Mouse (Mus musculus): Measurements from ENCODE around the gene Ddc. TPM values are rescaled to one million over a fixed set of nuclear protein-coding genes. Genes with fewer than 3 reads are reported as not detected.

Ddc gene
- polyA plus RNA-seq, 1 experiment, result 0.48 TPM

- H3K79me2 ChIP-seq (ENCODE audit: control insufficient read depth, insufficient read depth), result no peaks in the 10 kb centered on the region
- H3ac ChIP-seq (ENCODE audit: control insufficient read depth, insufficient read length, low read depth), result no peak overlapping the region
- H3K79me3 ChIP-seq (ENCODE audit: low read depth), result no peaks in the 10 kb centered on the region
- H3K27me3 ChIP-seq (ENCODE audit: control insufficient read depth, insufficient read depth, insufficient read length), result no peaks in the 10 kb centered on the region
- no peak for TF ChIP-seq MAX (IDR thresholded peaks at IDR 0.05)
- no peak for TF ChIP-seq CTCF (IDR thresholded peaks at IDR 0.05; ENCODE audit: control insufficient read depth, insufficient read depth, insufficient read length)
- TF ChIP-seq FOSL1 (IDR thresholded peaks at IDR 0.05; ENCODE audit: insufficient read depth, low read length, poor library complexity, severe bottlenecking), result no peak
- no peak for TF ChIP-seq CEBPB (IDR thresholded peaks at IDR 0.05; ENCODE audit: low read depth)
- TF ChIP-seq MYOG (IDR thresholded peaks at IDR 0.05; ENCODE audit: control insufficient read depth, extremely low read depth, insufficient read length), result no peak
- H3K36me3 ChIP-seq (ENCODE audit: control insufficient read depth, insufficient read depth), result no peaks in the 10 kb centered on the region
- H3K4me3 ChIP-seq (ENCODE audit: insufficient read depth, poor library complexity, severe bottlenecking), result no peak overlapping the region
Measured at GRCm38 (mm10) chr11:11901509-11901908, 3.6 kb upstream of the Ddc start.

DNA sequence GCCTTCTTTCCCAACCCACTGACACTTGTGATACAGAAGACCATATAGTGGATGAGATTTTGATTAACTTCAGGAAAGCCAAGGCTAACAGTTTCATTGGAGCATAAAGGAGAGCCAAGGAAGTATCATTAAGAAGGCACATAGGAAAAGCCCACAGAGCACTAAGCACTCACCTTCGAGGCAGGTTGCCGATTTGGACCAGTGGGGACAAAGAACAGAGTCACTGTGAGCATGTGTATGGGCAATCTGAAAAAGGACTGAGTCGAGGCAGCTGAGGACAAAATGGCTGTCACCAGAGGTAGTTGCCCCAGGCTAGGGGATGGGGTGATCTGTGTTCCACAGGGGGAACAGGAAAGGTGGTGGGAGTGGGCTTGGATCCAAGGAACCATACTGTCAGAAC, 552 bp upstream of the Ddc start:
- Histone ChIP-seq H3ac (ENCODE audit: control insufficient read depth, insufficient read length, low read depth) (no peak overlapping the region), H3K36me3 (ENCODE audit: control insufficient read depth, insufficient read depth) (no peaks in the 10 kb centered on the region), H3K4me3 (ENCODE audit: insufficient read depth, poor library complexity, severe bottlenecking) (no peak overlapping the region), H3K79me2 (ENCODE audit: control insufficient read depth, insufficient read depth) (no peaks in the 10 kb centered on the region), H3K27me3 (ENCODE audit: control insufficient read depth, insufficient read depth, insufficient read length) (no peaks in the 10 kb centered on the region), H3K79me3 (ENCODE audit: low read depth) (no peaks in the 10 kb centered on the region)
- TF ChIP-seq CTCF (IDR thresholded peaks at IDR 0.05; ENCODE audit: control insufficient read depth, insufficient read depth, insufficient read length), result no peak
- TF ChIP-seq CEBPB (IDR thresholded peaks at IDR 0.05; ENCODE audit: low read depth), result no peak
- TF ChIP-seq MYOD1 (IDR thresholded peaks at IDR 0.05; ENCODE audit: control insufficient read depth, insufficient read length, low read depth), result no peak
- TF ChIP-seq MYOG (IDR thresholded peaks at IDR 0.05; ENCODE audit: control insufficient read depth, extremely low read depth, insufficient read length), result no peak
- no peak for TF ChIP-seq FOSL1 (IDR thresholded peaks at IDR 0.05; ENCODE audit: insufficient read depth, low read length, poor library complexity, severe bottlenecking)
- no peak for TF ChIP-seq MAX (IDR thresholded peaks at IDR 0.05)
- TF ChIP-seq USF1 (IDR thresholded peaks at IDR 0.05; ENCODE audit: low read depth), result no peak

- Histone ChIP-seq H3K79me3 (ENCODE audit: low read depth) (no peaks in the 10 kb centered on the region), H3K36me3 (ENCODE audit: control insufficient read depth, insufficient read depth) (no peaks in the 10 kb centered on the region), H3K79me2 (ENCODE audit: control insufficient read depth, insufficient read depth) (no peaks in the 10 kb centered on the region), H3ac (ENCODE audit: control insufficient read depth, insufficient read length, low read depth) (no peak overlapping the region), H3K27me3 (ENCODE audit: control insufficient read depth, insufficient read depth, insufficient read length) (no peaks in the 10 kb centered on the region), H3K4me3 (ENCODE audit: insufficient read depth, poor library complexity, severe bottlenecking) (no peak overlapping the region)
- TF ChIP-seq CTCF (IDR thresholded peaks at IDR 0.05; ENCODE audit: control insufficient read depth, insufficient read depth, insufficient read length) (no peak), MAX (IDR thresholded peaks at IDR 0.05) (no peak), MYOG (IDR thresholded peaks at IDR 0.05; ENCODE audit: control insufficient read depth, extremely low read depth, insufficient read length) (no peak), CEBPB (IDR thresholded peaks at IDR 0.05; ENCODE audit: low read depth) (no peak), MYOD1 (IDR thresholded peaks at IDR 0.05; ENCODE audit: control insufficient read depth, insufficient read length, low read depth) (no peak), USF1 (IDR thresholded peaks at IDR 0.05; ENCODE audit: low read depth) (no peak), FOSL1 (IDR thresholded peaks at IDR 0.05; ENCODE audit: insufficient read depth, low read length, poor library complexity, severe bottlenecking) (no peak)
Measured at GRCm38 (mm10) chr11:11895479-11895878, 2.5 kb downstream of the Ddc start.

GRCm38 (mm10) chr11:11893769-11894168, 4.2 kb downstream of the Ddc start:
- H3K36me3 ChIP-seq (ENCODE audit: control insufficient read depth, insufficient read depth), result no peaks in the 10 kb centered on the region
- TF ChIP-seq USF1 (IDR thresholded peaks at IDR 0.05; ENCODE audit: low read depth), result no peak
- no peak for TF ChIP-seq MAX (IDR thresholded peaks at IDR 0.05)
- no peak for TF ChIP-seq FOSL1 (IDR thresholded peaks at IDR 0.05; ENCODE audit: insufficient read depth, low read length, poor library complexity, severe bottlenecking)
- no peak for TF ChIP-seq CEBPB (IDR thresholded peaks at IDR 0.05; ENCODE audit: low read depth)
- TF ChIP-seq MYOD1 (IDR thresholded peaks at IDR 0.05; ENCODE audit: control insufficient read depth, insufficient read length, low read depth), result no peak
- no peak for TF ChIP-seq CTCF (IDR thresholded peaks at IDR 0.05; ENCODE audit: control insufficient read depth, insufficient read depth, insufficient read length)
- TF ChIP-seq MYOG (IDR thresholded peaks at IDR 0.05; ENCODE audit: control insufficient read depth, extremely low read depth, insufficient read length), result no peak
- no peaks in the 10 kb centered on the region for H3K79me2 ChIP-seq (ENCODE audit: control insufficient read depth, insufficient read depth)
- no peaks in the 10 kb centered on the region for H3K27me3 ChIP-seq (ENCODE audit: control insufficient read depth, insufficient read depth, insufficient read length)
- H3ac ChIP-seq (ENCODE audit: control insufficient read depth, insufficient read length, low read depth), result no peak overlapping the region
- H3K79me3 ChIP-seq (ENCODE audit: low read depth), result no peaks in the 10 kb centered on the region
- H3K4me3 ChIP-seq (ENCODE audit: insufficient read depth, poor library complexity, severe bottlenecking), result no peak overlapping the region

DNA sequence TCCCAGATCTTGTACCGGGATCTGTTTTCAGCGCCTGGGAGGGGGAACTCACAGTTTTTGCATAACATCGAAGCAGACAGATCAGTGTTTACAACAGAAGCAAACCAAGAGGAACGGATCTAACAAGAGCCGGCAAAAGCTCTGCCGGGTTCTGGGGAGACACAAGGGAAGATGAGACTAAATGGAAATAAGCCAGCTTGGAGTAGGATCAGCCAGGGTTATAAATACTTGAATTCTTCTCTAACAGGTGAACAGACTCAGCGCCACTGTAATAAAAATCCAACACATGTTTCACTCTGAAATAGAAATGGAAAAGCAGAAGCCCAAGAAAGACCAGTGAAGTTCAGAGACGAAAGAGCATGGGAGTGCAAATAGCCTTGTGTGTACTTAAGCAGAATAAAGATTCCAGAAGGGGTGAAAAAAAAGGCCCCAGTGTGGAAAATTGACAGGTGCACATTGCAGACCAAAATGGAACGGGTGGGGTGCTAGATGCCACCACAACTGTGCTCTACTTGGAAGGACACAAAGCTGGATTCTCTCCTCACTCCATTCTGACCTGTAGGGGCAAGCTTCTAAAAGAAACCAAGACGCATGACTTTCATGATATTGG, 4.8 kb downstream of the Ddc start:
- Histone ChIP-seq H3K27me3 (ENCODE audit: control insufficient read depth, insufficient read depth, insufficient read length) (no peaks in the 10 kb centered on the region), H3K4me3 (ENCODE audit: insufficient read depth, poor library complexity, severe bottlenecking) (no peak overlapping the region), H3K36me3 (ENCODE audit: control insufficient read depth, insufficient read depth) (no peaks in the 10 kb centered on the region), H3ac (ENCODE audit: control insufficient read depth, insufficient read length, low read depth) (no peak overlapping the region), H3K79me3 (ENCODE audit: low read depth) (no peaks in the 10 kb centered on the region), H3K79me2 (ENCODE audit: control insufficient read depth, insufficient read depth) (no peaks in the 10 kb centered on the region)
- TF ChIP-seq MAX (IDR thresholded peaks at IDR 0.05) (no peak), FOSL1 (IDR thresholded peaks at IDR 0.05; ENCODE audit: insufficient read depth, low read length, poor library complexity, severe bottlenecking) (no peak), MYOD1 (IDR thresholded peaks at IDR 0.05; ENCODE audit: control insufficient read depth, insufficient read length, low read depth) (no peak), CTCF (IDR thresholded peaks at IDR 0.05; ENCODE audit: control insufficient read depth, insufficient read depth, insufficient read length) (no peak), MYOG (IDR thresholded peaks at IDR 0.05; ENCODE audit: control insufficient read depth, extremely low read depth, insufficient read length) (no peak), CEBPB (IDR thresholded peaks at IDR 0.05; ENCODE audit: low read depth) (no peak), USF1 (IDR thresholded peaks at IDR 0.05; ENCODE audit: low read depth) (no peak)

DNA sequence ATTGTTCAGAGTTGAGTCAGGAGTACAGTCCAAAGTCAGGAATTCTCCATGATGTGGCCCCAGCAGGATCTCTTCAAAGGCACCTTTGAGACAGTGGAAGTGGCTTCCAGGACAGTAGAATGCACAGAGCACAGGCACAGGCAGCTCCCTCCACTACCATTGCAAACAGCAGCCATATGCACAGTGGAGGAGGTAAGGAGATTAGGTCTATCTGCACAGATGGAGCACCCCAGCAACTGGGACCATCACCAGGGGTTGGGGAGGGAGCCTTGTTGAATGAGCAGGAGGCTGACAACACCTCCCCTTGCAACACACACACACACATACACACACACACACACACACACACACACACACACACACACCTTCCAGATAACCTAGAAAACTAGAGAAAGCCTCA, 6.1 kb downstream of the Ddc start:
- H3K27me3 ChIP-seq (ENCODE audit: control insufficient read depth, insufficient read depth, insufficient read length), result no peaks in the 10 kb centered on the region
- no peak overlapping the region for H3K4me3 ChIP-seq (ENCODE audit: insufficient read depth, poor library complexity, severe bottlenecking)
- no peaks in the 10 kb centered on the region for H3K79me2 ChIP-seq (ENCODE audit: control insufficient read depth, insufficient read depth)
- H3K79me3 ChIP-seq (ENCODE audit: low read depth), result no peaks in the 10 kb centered on the region
- TF ChIP-seq MYOG (IDR thresholded peaks at IDR 0.05; ENCODE audit: control insufficient read depth, extremely low read depth, insufficient read length) (no peak), MAX (IDR thresholded peaks at IDR 0.05) (no peak), MYOD1 (IDR thresholded peaks at IDR 0.05; ENCODE audit: control insufficient read depth, insufficient read length, low read depth) (no peak), CTCF (IDR thresholded peaks at IDR 0.05; ENCODE audit: control insufficient read depth, insufficient read depth, insufficient read length) (no peak), CEBPB (IDR thresholded peaks at IDR 0.05; ENCODE audit: low read depth) (no peak), USF1 (IDR thresholded peaks at IDR 0.05; ENCODE audit: low read depth) (no peak), FOSL1 (IDR thresholded peaks at IDR 0.05; ENCODE audit: insufficient read depth, low read length, poor library complexity, severe bottlenecking) (no peak)
- no peak overlapping the region for H3ac ChIP-seq (ENCODE audit: control insufficient read depth, insufficient read length, low read depth)
- no peaks in the 10 kb centered on the region for H3K36me3 ChIP-seq (ENCODE audit: control insufficient read depth, insufficient read depth)
